Mouse (Mus musculus) midbrain, embryonic 12.5 days (tissue): Measurements from ENCODE around the gene Zcchc2. TPM values are rescaled to one million over a fixed set of nuclear protein-coding genes. Genes with fewer than 3 reads are reported as not detected.

ENCODE experiments used
- polyA plus RNA-seq: library from polyadenylated mRNA; unstranded; fragments of >200 nt; fragmentation: Nextera tagmentation; extraction: Ambion mirVana; gene quantifications from 2 replicates; pipeline ENCODE4 v1.2.1, GENCODE M21; 2016

Gene Zcchc2
- polyA plus RNA-seq, 1 experiment from 2014 or later, result 2.2 TPM

Other genes starting within 250 kb of the Zcchc2 start
- 0.24 and 0.33 TPM in 2 replicates for gene Tnfrsf11a, start 209.7 kb upstream of the Zcchc2 start, polyA plus RNA-seq
- 8.2 and 8.6 TPM in 2 replicates for gene Phlpp1, start 181.3 kb downstream of the Zcchc2 start, polyA plus RNA-seq